Mouse (Mus musculus) stomach, embryonic 14.5 days (tissue): ENCODE results near the gene Gm3448. TPM values are rescaled to one million over a fixed set of nuclear protein-coding genes. Genes with fewer than 3 reads are reported as not detected.
"Not testable (repeated sequence)": the region's sequence is repeated elsewhere in the genome, so short reads cannot be mapped to it uniquely, and the experiment has no call there.

Source experiments
- ATAC-seq: fragments of 200-750 bp; cut with Nextera tagmentation; 2 replicates; pipeline ENCODE4 v1.8.0; 2017; ENCODE audit warnings: low read depth, moderate TSS enrichment; ENCODE audit not compliant: insufficient number of reproducible peaks, insufficient read depth, low FRiP score
- H3K27ac ChIP-seq: fragments of 300-500 bp; sonication (generic); 2 replicates; pipeline ENCODE4 v1.5.1; 2014; ENCODE audit warnings: mild to moderate bottlenecking, low read length, moderate library complexity, mixed read lengths
- H3K27me3 ChIP-seq: fragments of 300-500 bp; sonication (generic); 2 replicates; pipeline ENCODE4 v1.6.1; 2014; ENCODE audit warnings: low read length, control low read depth, mixed read lengths; ENCODE audit not compliant: control insufficient read depth, insufficient read depth
- H3K36me3 ChIP-seq: fragments of 300-500 bp; sonication (generic); 2 replicates; pipeline ENCODE4 v1.6.1; 2014; ENCODE audit warnings: mild to moderate bottlenecking, control low read depth, low read length, moderate library complexity, mixed read lengths; ENCODE audit not compliant: control insufficient read depth, insufficient read depth
- H3K4me1 ChIP-seq: fragments of 300-500 bp; sonication (generic); 2 replicates; pipeline ENCODE4 v1.6.1; 2014; ENCODE audit warnings: low read length, control low read depth, mixed read lengths; ENCODE audit not compliant: control insufficient read depth, insufficient read depth
- H3K4me2 ChIP-seq: fragments of 300-500 bp; sonication (generic); replicated peaks from 2 replicates; pipeline ENCODE4 v1.6.1; 2014; ENCODE audit warnings: low read depth, low read length, control low read depth
- H3K4me3 ChIP-seq: fragments of 300-500 bp; sonication (generic); 2 replicates; pipeline ENCODE4 v1.5.1; 2014; ENCODE audit warnings: low read depth, low read length, control low read depth
- H3K9ac ChIP-seq: fragments of 300-500 bp; sonication (generic); replicated peaks from 2 replicates; pipeline ENCODE4 v1.6.1; 2014; ENCODE audit warnings: low read depth, mild to moderate bottlenecking, control low read depth, low read length, moderate library complexity, mixed read lengths
- H3K9me3 ChIP-seq: fragments of 300-500 bp; sonication (generic); 2 replicates; pipeline ENCODE4 v1.6.1; 2016; ENCODE audit warnings: low read depth, low read length, control low read depth; ENCODE audit not compliant: control insufficient read depth
- WGBS: fragments of 180-500 bp; shearing (Covaris S2); extraction: QIAGEN DNeasy Blood & Tissue Kit; methylation state at CpG from one replicate; pipeline ENCODE4 v1.1.7; 2014; 5-methylcytosine and 5-hydroxymethylcytosine counted together
- polyA plus RNA-seq: library from polyadenylated mRNA; unstranded; fragments of >200 nt; fragmentation: Nextera tagmentation; extraction: Ambion mirVana; gene quantifications from 2 replicates; pipeline ENCODE4 v1.2.1, GENCODE M21; 2014

The Gm3448 gene
- polyA plus RNA-seq, 1 experiment from 2014 or later: 5.0 TPM

GRCm38 (mm10) chr17:14990116-14990702 is 51.1 kb downstream of the Gm3448 start:
- H3K4me1 ChIP-seq, H3K4me2 ChIP-seq, H3K27ac ChIP-seq, H3K4me3 ChIP-seq, ATAC-seq, H3K9ac ChIP-seq, H3K27me3 ChIP-seq, H3K36me3 ChIP-seq, H3K9me3 ChIP-seq: not testable (repeated sequence)
- WGBS: 56% methylated on average over 4 of the region's 5 CpGs

GRCm38 (mm10) chr17:14978362-14979038 is 62.8 kb downstream of the Gm3448 start, which contains the start of the genes 9030025P20Rik and Gm3417:
9030025P20Rik (plus strand) TSS chr17:14978468.
Gm3417 (minus strand) TSS chr17:14978790.
- no CpG with 5 or more reads among the region's 60 CpGs for WGBS
- not testable (repeated sequence) for H3K4me2 ChIP-seq, H3K4me3 ChIP-seq

GRCm38 (mm10) chr17:14977718-14978361 is 63.5 kb downstream of the Gm3448 start:
- H3K27me3 ChIP-seq, ATAC-seq, H3K4me2 ChIP-seq, H3K36me3 ChIP-seq, H3K9ac ChIP-seq, H3K27ac ChIP-seq, H3K4me1 ChIP-seq, H3K9me3 ChIP-seq, H3K4me3 ChIP-seq: not testable (repeated sequence)
- 0% methylated on average over 4 of the region's 7 CpGs for WGBS

More at GRCm38 (mm10) chr17:14978362-14979038, 62.8 kb downstream of the Gm3448 start, which contains the start of the genes 9030025P20Rik and Gm3417:
- H3K36me3 ChIP-seq, H3K9me3 ChIP-seq, H3K27me3 ChIP-seq, H3K27ac ChIP-seq, H3K4me1 ChIP-seq, H3K9ac ChIP-seq: not testable (repeated sequence)
- peak; percentile 98 for ATAC-seq

GRCm38 (mm10) chr17:14968373-14968913 is 72.9 kb downstream of the Gm3448 start:
- H3K27me3 ChIP-seq, H3K4me2 ChIP-seq, H3K4me3 ChIP-seq, H3K9ac ChIP-seq, H3K27ac ChIP-seq, ATAC-seq, H3K4me1 ChIP-seq, H3K36me3 ChIP-seq, H3K9me3 ChIP-seq: not testable (repeated sequence)
- WGBS: no CpG with 5 or more reads among the region's 6 CpGs

- not testable (repeated sequence) for H3K9ac ChIP-seq, H3K4me2 ChIP-seq, H3K36me3 ChIP-seq, H3K9me3 ChIP-seq, H3K4me3 ChIP-seq, H3K27ac ChIP-seq, H3K27me3 ChIP-seq, H3K4me1 ChIP-seq
- peak; percentile 92 for ATAC-seq
- no CpG with 5 or more reads among the region's 44 CpGs for WGBS
Measured at GRCm38 (mm10) chr17:14961557-14962154, 79.7 kb downstream of the Gm3448 start.

GRCm38 (mm10) chr17:14960951-14961556 is 80.3 kb downstream of the Gm3448 start, which contains the start of gene Phf10:
Phf10 (minus strand) TSS chr17:14961273.
- not testable (repeated sequence) for H3K27me3 ChIP-seq, H3K36me3 ChIP-seq, H3K4me1 ChIP-seq, H3K9me3 ChIP-seq, H3K27ac ChIP-seq
- Histone ChIP-seq H3K4me2 (peak within 1 kb of the TSS; percentile 86), H3K4me3 (peak within 1 kb of the TSS; percentile 57), H3K9ac (peak within 1 kb of the TSS; percentile 57)
- peak; percentile 64 for ATAC-seq
- under 1% methylated on average over 36 of the region's 100 CpGs for WGBS

GRCm38 (mm10) chr17:14960520-14960919 is 80.8 kb downstream of the Gm3448 start:
- H3K27me3 ChIP-seq: no peaks in the 10 kb centered on the region
- no peaks in the 10 kb centered on the region for H3K9me3 ChIP-seq
- peaks cover 6% of the 10 kb centered on the region; the same call in 1 of the 2 replicates for H3K4me1 ChIP-seq
- H3K4me3 ChIP-seq: peak overlapping the region; percentile 57
- H3K36me3 ChIP-seq: peaks cover 7% of the 10 kb centered on the region; the same call in 1 of the 2 replicates
- H3K4me2 ChIP-seq: peak overlapping the region; percentile 86
- peak; percentile 11; the same call in 1 of the 2 replicates for ATAC-seq
- no peak overlapping the region for H3K27ac ChIP-seq
- H3K9ac ChIP-seq: peak overlapping the region; percentile 57
- WGBS: 0% methylated on average over 18 of the region's 23 CpGs

- Histone ChIP-seq H3K4me1 (peaks cover 6% of the 10 kb centered on the region; the same call in 1 of the 2 replicates), H3K36me3 (peaks cover 7% of the 10 kb centered on the region; the same call in 1 of the 2 replicates), H3K27ac (no peak overlapping the region), H3K9ac (no peak overlapping the region; the same call in 1 of the 2 replicates), H3K27me3 (no peaks in the 10 kb centered on the region), H3K9me3 (no peaks in the 10 kb centered on the region), H3K4me2 (peak overlapping the region; percentile 86), H3K4me3 (peak overlapping the region; percentile 57)
- ATAC-seq: no peak
- 24% methylated on average over 3 of the region's 3 CpGs for WGBS
Measured at GRCm38 (mm10) chr17:14959979-14960378, 81.4 kb downstream of the Gm3448 start.
